Mouse (Mus musculus): Measurements from ENCODE around the gene Fto. TPM values are rescaled to one million over a fixed set of nuclear protein-coding genes. Genes with fewer than 3 reads are reported as not detected.
A peak's percentile ranks its signal among the peaks of the same experiment; 100 is the strongest.

Gene Fto
- polyA plus RNA-seq, 1 experiment from 2014 or later = 16.8 TPM

GRCm38 (mm10) chr8:91511943-91512342 lies 198.6 kb downstream of the Fto start:
- no peaks in the 10 kb centered on the region for H3K27me3 ChIP-seq
- H3K4me3 ChIP-seq (replicated peaks) = no peak overlapping the region
- 32% methylated on average over 4 of the region's 4 CpGs for WGBS (ENCODE audit: insufficient replicate concordance)
- no peak for ATAC-seq (ENCODE audit: insufficient read depth)
- H3K9me3 ChIP-seq (replicated peaks) = no peaks in the 10 kb centered on the region
- H3K4me1 ChIP-seq (replicated peaks) = peaks cover 2% of the 10 kb centered on the region; the same call in 1 of the 2 replicates
- H3K9ac ChIP-seq = no peak overlapping the region
- H3K27ac ChIP-seq (replicated peaks) = no peak overlapping the region
- H3K4me2 ChIP-seq = no peak overlapping the region
- no peaks in the 10 kb centered on the region for H3K36me3 ChIP-seq (replicated peaks)

DNA sequence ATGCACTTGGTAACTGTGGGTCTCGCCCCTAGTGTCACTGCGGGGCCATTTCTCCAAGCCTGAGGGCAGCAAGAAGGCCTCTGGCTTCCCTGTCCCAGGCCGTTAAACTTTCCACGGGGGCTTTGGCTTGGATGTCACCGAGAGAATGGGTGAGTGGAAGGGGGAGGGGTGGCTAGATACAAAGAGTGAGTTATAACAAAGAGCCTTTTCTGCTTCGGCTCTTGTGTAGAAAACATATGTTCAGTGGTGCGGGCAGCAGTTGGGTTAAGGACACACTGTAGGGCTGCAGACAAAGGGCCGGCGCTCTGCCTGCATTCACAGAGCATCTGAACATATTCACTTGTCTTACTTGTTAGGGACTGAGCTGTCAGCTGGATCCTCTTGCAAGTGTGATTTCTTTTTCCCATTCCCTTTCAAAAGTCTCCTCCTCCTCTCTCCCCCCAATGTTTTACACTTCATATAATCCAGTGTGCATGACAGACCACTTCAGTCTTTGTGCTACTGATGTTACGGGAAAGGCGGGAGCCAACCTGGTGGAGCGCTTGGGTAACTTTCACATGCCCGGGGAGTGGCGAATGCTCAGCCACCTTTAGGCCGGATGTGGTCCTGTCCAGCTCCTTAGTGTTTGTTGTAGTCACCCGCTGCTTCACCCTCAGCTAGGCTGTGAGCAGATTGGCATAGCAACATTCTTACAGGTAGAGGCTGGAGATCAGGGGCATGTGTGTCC lies 201.6 kb downstream of the Fto start:
- Histone ChIP-seq H3K9ac (no peak overlapping the region), H3K4me2 (no peak overlapping the region)

GRCm38 (mm10) chr8:91516422-91516821 lies 203.1 kb downstream of the Fto start:
- Histone ChIP-seq H3K4me2 (no peak overlapping the region), H3K36me3 (replicated peaks) (no peaks in the 10 kb centered on the region), H3K4me3 (replicated peaks) (no peak overlapping the region), H3K27me3 (no peaks in the 10 kb centered on the region), H3K27ac (replicated peaks) (no peak overlapping the region), H3K9me3 (replicated peaks) (no peaks in the 10 kb centered on the region), H3K9ac (no peak overlapping the region), H3K4me1 (replicated peaks) (peaks cover 12% of the 10 kb centered on the region)
- WGBS (ENCODE audit: insufficient replicate concordance) = 52% methylated on average over 7 of the region's 7 CpGs
- ATAC-seq (ENCODE audit: insufficient read depth) = no peak

More for the DNA sequence above, 201.6 kb downstream of the Fto start:
- Histone ChIP-seq H3K9me3 (replicated peaks) (no peaks in the 10 kb centered on the region), H3K27me3 (no peaks in the 10 kb centered on the region), H3K4me1 (replicated peaks) (peaks cover 12% of the 10 kb centered on the region), H3K4me3 (replicated peaks) (no peak overlapping the region), H3K27ac (replicated peaks) (no peak overlapping the region), H3K36me3 (replicated peaks) (no peaks in the 10 kb centered on the region)
- WGBS (ENCODE audit: insufficient replicate concordance) = 75% methylated on average over 16 of the region's 16 CpGs
- ATAC-seq (ENCODE audit: insufficient read depth) = no peak

DNA sequence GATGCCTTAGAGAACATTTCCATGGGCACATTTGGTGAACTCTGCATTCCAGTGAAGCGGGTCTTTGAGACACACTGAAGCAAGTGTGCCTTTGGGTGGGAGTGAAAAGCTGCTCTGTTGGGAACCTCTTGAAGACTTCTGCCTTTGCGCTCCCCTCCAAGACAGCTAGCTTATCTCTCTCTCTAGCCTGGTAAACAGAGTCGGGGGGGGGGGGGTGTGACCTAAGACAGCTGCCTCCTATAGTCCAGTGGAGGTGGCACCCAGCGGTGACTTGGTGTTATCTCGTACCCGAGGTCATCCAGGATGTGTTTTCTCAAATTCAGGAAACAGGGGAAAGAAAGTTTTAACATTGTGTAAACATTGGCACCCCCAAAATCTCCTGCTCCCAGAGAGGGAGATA lies 204.8 kb downstream of the Fto start:
- ATAC-seq (ENCODE audit: insufficient read depth) = no peak
- H3K4me2 ChIP-seq = no peak overlapping the region

DNA sequence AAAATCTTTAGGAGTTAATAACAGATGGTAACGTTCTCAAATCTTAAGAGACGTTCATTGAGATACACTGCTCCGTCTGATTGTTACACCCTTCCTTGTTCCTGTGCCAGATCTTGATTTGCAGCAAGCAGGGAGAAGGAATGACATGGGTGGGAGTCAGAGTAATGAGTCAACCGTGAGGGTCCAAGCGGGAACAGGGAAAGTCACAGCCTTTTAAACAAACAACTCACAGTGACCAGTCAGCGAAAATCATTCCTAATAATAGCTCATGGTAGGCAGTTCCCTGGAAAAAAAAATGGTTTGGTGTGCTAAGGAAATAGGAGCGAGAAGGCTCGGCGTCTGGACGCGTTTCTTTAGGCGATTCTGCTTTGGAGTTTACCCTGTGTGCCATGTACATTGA lies 208.9 kb downstream of the Fto start:
- Histone ChIP-seq H3K9ac (no peak overlapping the region), H3K9me3 (replicated peaks) (no peaks in the 10 kb centered on the region), H3K27ac (replicated peaks) (no peak overlapping the region), H3K27me3 (no peaks in the 10 kb centered on the region), H3K4me1 (replicated peaks) (peaks cover 25% of the 10 kb centered on the region), H3K4me3 (replicated peaks) (no peak overlapping the region), H3K36me3 (replicated peaks) (peaks cover 8% of the 10 kb centered on the region; the same call in 1 of the 2 replicates), H3K4me2 (no peak overlapping the region)
- WGBS (ENCODE audit: insufficient replicate concordance) = 75% methylated on average over 12 of the region's 12 CpGs
- no peak for ATAC-seq (ENCODE audit: insufficient read depth)

More for the DNA sequence above, 204.8 kb downstream of the Fto start:
- 12% methylated on average over 6 of the region's 6 CpGs for WGBS (ENCODE audit: insufficient replicate concordance)
- no peak overlapping the region for H3K9ac ChIP-seq
- H3K27me3 ChIP-seq = no peaks in the 10 kb centered on the region
- no peak overlapping the region for H3K4me3 ChIP-seq (replicated peaks)
- peaks cover 12% of the 10 kb centered on the region for H3K4me1 ChIP-seq (replicated peaks)
- H3K9me3 ChIP-seq (replicated peaks) = no peaks in the 10 kb centered on the region
- H3K27ac ChIP-seq (replicated peaks) = no peak overlapping the region
- H3K36me3 ChIP-seq (replicated peaks) = peaks cover 5% of the 10 kb centered on the region; the same call in 1 of the 2 replicates

DNA sequence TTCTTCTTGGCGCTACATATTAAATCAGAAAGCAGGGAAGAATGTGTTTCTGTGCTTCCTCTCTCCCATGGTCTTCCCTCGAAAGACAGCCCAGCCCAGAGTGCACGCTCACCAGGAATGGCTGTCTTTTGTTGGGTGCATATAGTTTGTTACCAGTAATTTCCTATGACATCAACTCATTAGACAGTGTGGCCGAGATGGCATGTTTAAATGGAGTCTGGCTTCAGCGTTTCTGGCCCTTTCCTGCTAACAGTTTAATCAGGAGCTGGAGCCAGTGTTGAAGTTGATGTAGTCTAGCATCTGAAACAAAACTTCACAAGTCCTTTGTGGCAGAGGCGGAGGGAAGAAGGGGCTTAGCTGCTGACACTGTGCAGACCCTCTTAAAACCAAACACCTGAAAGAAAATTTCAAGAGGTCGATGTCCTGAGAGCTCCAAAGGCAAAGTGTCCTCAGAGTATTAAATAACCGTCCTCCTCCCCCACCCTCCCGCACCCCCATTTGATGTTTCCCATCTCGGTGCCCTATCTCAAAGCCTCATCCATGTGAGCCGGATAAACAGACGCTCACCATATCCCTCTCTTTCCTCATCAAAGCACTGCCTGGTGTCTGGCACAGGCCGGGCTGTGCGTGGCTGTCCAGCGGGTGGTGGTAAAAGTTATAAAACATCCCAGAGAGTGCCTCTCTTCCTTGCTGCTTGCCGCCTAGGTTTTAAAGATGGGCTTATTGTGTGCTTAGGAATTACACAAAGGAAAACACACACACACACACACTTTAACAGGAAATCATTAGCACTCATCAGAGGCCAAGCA lies 210.9 kb downstream of the Fto start:
- H3K36me3 ChIP-seq (replicated peaks) = peaks cover 8% of the 10 kb centered on the region; the same call in 1 of the 2 replicates
- H3K4me1 ChIP-seq (replicated peaks) = peaks cover 13% of the 10 kb centered on the region
- H3K27ac ChIP-seq (replicated peaks) = no peak overlapping the region
- 63% methylated on average over 16 of the region's 16 CpGs for WGBS (ENCODE audit: insufficient replicate concordance)
- ATAC-seq (ENCODE audit: insufficient read depth) = no peak
- H3K27me3 ChIP-seq = no peaks in the 10 kb centered on the region
- no peak overlapping the region for H3K9ac ChIP-seq
- no peak overlapping the region for H3K4me3 ChIP-seq (replicated peaks)
- H3K4me2 ChIP-seq = no peak overlapping the region
- no peaks in the 10 kb centered on the region for H3K9me3 ChIP-seq (replicated peaks)

- H3K9me3 ChIP-seq (replicated peaks) = no peaks in the 10 kb centered on the region
- H3K9ac ChIP-seq = no peak overlapping the region
- no peak overlapping the region for H3K4me3 ChIP-seq (replicated peaks)
- peaks cover 13% of the 10 kb centered on the region for H3K4me1 ChIP-seq (replicated peaks)
- no peak overlapping the region for H3K4me2 ChIP-seq
- peaks cover 8% of the 10 kb centered on the region; the same call in 1 of the 2 replicates for H3K36me3 ChIP-seq (replicated peaks)
- WGBS (ENCODE audit: insufficient replicate concordance) = 37% methylated on average over 4 of the region's 4 CpGs
- H3K27me3 ChIP-seq = no peaks in the 10 kb centered on the region
- H3K27ac ChIP-seq (replicated peaks) = no peak overlapping the region
- ATAC-seq (ENCODE audit: insufficient read depth) = no peak
Measured at GRCm38 (mm10) chr8:91524865-91525250, 211.5 kb downstream of the Fto start.

DNA sequence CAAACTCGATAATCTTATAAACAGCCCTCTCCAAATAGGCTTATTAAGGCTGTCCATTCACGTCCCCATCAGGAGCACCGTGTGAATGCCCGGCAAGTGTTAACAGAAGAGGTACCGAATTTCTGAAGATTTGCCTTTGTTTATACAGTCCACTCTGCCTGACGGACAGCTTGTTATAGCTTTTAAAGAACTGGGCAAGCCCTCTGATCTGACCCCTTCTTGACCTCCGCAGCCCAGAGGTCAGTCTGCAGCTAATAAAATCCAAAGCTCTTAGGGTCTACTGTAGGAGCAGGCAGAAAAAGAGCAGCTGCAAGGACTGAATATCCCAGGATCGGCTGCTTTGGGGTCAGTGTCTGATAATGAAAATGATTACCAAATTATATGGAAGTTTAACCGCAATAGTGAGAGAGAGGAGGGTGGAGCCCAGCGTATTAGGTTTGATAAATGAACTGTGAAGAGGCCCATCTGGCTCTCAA lies 212.1 kb downstream of the Fto start:
- no peak overlapping the region for H3K4me3 ChIP-seq (replicated peaks)
- H3K27me3 ChIP-seq = no peaks in the 10 kb centered on the region
- no peak overlapping the region for H3K9ac ChIP-seq
- ATAC-seq (ENCODE audit: insufficient read depth) = no peak
- peaks cover 13% of the 10 kb centered on the region for H3K4me1 ChIP-seq (replicated peaks)
- H3K36me3 ChIP-seq (replicated peaks) = peaks cover 8% of the 10 kb centered on the region; the same call in 1 of the 2 replicates
- no peak overlapping the region for H3K4me2 ChIP-seq
- H3K27ac ChIP-seq (replicated peaks) = no peak overlapping the region
- WGBS (ENCODE audit: insufficient replicate concordance) = 45% methylated on average over 10 of the region's 10 CpGs
- H3K9me3 ChIP-seq (replicated peaks) = no peaks in the 10 kb centered on the region

GRCm38 (mm10) chr8:91528967-91529366 lies 215.6 kb downstream of the Fto start:
- no peaks in the 10 kb centered on the region for H3K36me3 ChIP-seq (replicated peaks)
- no peaks in the 10 kb centered on the region for H3K27me3 ChIP-seq
- H3K4me1 ChIP-seq (replicated peaks) = peaks cover 16% of the 10 kb centered on the region
- H3K27ac ChIP-seq (replicated peaks) = no peak overlapping the region
- no peak overlapping the region for H3K4me2 ChIP-seq
- no peak overlapping the region for H3K4me3 ChIP-seq (replicated peaks)
- no peaks in the 10 kb centered on the region for H3K9me3 ChIP-seq (replicated peaks)
- no peak for ATAC-seq (ENCODE audit: insufficient read depth)
- WGBS (ENCODE audit: insufficient replicate concordance) = 63% methylated on average over 2 of the region's 2 CpGs
- no peak overlapping the region for H3K9ac ChIP-seq

DNA sequence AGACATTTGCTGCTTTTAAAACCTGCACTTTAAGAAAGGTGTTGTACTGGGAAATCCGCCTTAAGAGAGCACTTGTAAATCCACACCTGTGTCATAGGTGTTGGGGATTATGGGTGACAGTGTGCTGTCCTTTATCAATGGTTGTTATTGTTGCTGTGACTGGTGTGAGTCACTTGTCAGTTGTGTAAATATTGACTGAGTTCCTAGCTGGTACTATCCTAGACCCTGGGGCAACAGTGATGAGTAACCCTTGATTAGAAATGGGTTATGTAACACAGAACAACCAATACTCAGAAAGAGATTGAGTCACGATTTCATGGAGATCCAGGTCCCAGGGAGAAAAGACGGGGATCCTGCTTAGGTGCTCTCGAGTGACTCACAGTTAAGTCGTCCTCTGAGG lies 216.4 kb downstream of the Fto start:
- peak; percentile 61; the same call in 1 of the 2 replicates for ATAC-seq (ENCODE audit: insufficient read depth)
- Histone ChIP-seq H3K4me1 (replicated peaks) (peaks cover 23% of the 10 kb centered on the region), H3K9ac (no peak overlapping the region), H3K27me3 (no peaks in the 10 kb centered on the region), H3K4me3 (replicated peaks) (no peak overlapping the region), H3K27ac (replicated peaks) (0 out of 2 replicates have a peak overlapping the region, but pooled peaks have one; percentile 24), H3K36me3 (replicated peaks) (no peaks in the 10 kb centered on the region), H3K4me2 (no peak overlapping the region), H3K9me3 (replicated peaks) (no peaks in the 10 kb centered on the region)
- WGBS (ENCODE audit: insufficient replicate concordance) = 62% methylated on average over 5 of the region's 5 CpGs

- Histone ChIP-seq H3K9ac (no peak overlapping the region), H3K27ac (replicated peaks) (no peak overlapping the region), H3K4me2 (no peak overlapping the region), H3K27me3 (no peaks in the 10 kb centered on the region), H3K9me3 (replicated peaks) (no peaks in the 10 kb centered on the region), H3K4me1 (replicated peaks) (peaks cover 18% of the 10 kb centered on the region), H3K36me3 (replicated peaks) (no peaks in the 10 kb centered on the region), H3K4me3 (replicated peaks) (no peak overlapping the region)
- WGBS (ENCODE audit: insufficient replicate concordance) = 74% methylated on average over 8 of the region's 8 CpGs
- no peak for ATAC-seq (ENCODE audit: insufficient read depth)
Measured at GRCm38 (mm10) chr8:91530656-91531055, 217.3 kb downstream of the Fto start.

All from liver, embryonic 15.5 days (tissue).